Mouse (Mus musculus) cortical plate, adult 2 months (tissue): ENCODE results near the gene Slc9a3.

Experiments
- CTCF ChIP-seq: fragments of 200-500 bp; IDR thresholded peaks from 2 replicates; pipeline ENCODE4 v1.5.1; 2011; ENCODE audit warnings: mild to moderate bottlenecking, control low read depth, low read length; ENCODE audit not compliant: insufficient read depth; ENCODE audit errors: extremely low read depth
- POLR2A ChIP-seq: fragments of 200-500 bp; IDR thresholded peaks from 2 replicates; pipeline ENCODE4 v1.6.1; 2011; ENCODE audit warnings: mild to moderate bottlenecking, low read length, control low read depth; ENCODE audit not compliant: insufficient read depth; ENCODE audit errors: extremely low read depth

GRCm38 (mm10) chr13:74122632-74123031 is 1.4 kb downstream of the Slc9a3 start:
- TF ChIP-seq CTCF (no peak), POLR2A (no peak)
